Mouse (Mus musculus) kidney, embryonic 16.5 days (tissue): Measurements from ENCODE around the gene Pstk. TPM values are rescaled to one million over a fixed set of nuclear protein-coding genes. Genes with fewer than 3 reads are reported as not detected.

Experiments used
- polyA plus RNA-seq: library from polyadenylated mRNA; unstranded; fragments of >200 nt; fragmentation: Nextera tagmentation; extraction: Ambion mirVana; gene quantifications from 2 replicates; pipeline ENCODE4 v1.2.1, GENCODE M21; 2015

Gene Pstk
- polyA plus RNA-seq, 1 experiment from 2014 or later, result 65.1 TPM

Other genes starting within 250 kb of the Pstk start
- gene 4933402N03Rik, start 224.8 kb upstream of the Pstk start, polyA plus RNA-seq, result not detected in 2 replicates
- not detected in 2 replicates for gene 5430419D17Rik, start 196.7 kb upstream of the Pstk start, polyA plus RNA-seq
- not detected in 2 replicates for gene Cuzd1, start 48.8 kb upstream of the Pstk start, polyA plus RNA-seq
- not detected in 2 replicates for gene Fam24b, start 41.6 kb upstream of the Pstk start, polyA plus RNA-seq
- not detected in 2 replicates for gene Fam24a, start 37.3 kb upstream of the Pstk start, polyA plus RNA-seq
- 20.4 and 22.0 TPM in 2 replicates for gene 2310057M21Rik, start 8.4 kb upstream of the Pstk start, polyA plus RNA-seq
- 13.9 and 15.8 TPM in 2 replicates for gene Ikzf5, start 39.4 kb downstream of the Pstk start, polyA plus RNA-seq
- 110 and 115 TPM in 2 replicates for gene Acadsb, start 39.5 kb downstream of the Pstk start, polyA plus RNA-seq
- gene Hmx3, start 171.7 kb downstream of the Pstk start, polyA plus RNA-seq, result not detected in 2 replicates
- 0.46 and 0.66 TPM in 2 replicates for gene Hmx2, start 177.6 kb downstream of the Pstk start, polyA plus RNA-seq
- 234 and 249 TPM in 2 replicates for gene Bub3, start 189.1 kb downstream of the Pstk start, polyA plus RNA-seq